Mouse (Mus musculus) heart, postnatal 25 days (tissue): Measurements from ENCODE around the gene Dab1. TPM values are rescaled to one million over a fixed set of nuclear protein-coding genes. Genes with fewer than 3 reads are reported as not detected.

Source experiments
- DNase-seq: peaks from one replicate; pipeline ENCODE4 v3.0.0; 2022; ENCODE audit warnings: low spot score
- intact Hi-C: fragments of 180-260 bp; cut with DNase I; formaldehyde crosslinking; loops from one replicate; pipeline ENCODE4 v1.15.1; 2025
- total RNA-seq, 2 experiments: library from RNA; stranded (reverse); gene quantifications; 2 replicates each; pipeline ENCODE4 v1.2.3; 2021

The Dab1 gene
- total RNA-seq, 2 experiments from 2014 or later = 0.11 TPM; not detected in 1

DNA sequence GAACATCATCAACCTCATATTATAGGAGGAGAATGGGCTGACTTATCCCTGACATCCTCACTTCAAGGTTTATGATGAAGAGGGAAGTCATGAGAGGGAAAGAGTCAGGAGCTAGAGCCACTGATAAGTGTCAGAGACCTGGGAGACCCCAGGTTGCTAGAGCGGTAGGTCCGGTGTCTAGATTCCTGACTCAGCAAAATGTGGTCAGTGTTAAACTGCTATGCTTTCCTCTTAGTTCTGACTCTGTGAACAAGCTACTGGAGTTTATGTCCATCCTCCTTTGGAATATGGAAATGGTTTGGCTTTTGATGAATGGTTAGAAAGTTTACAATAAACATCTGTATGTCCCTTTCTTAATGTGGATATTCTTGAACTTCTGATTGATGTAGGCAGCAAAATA, 985.1 kb downstream of the Dab1 start:
- intact Hi-C loops = no loop called here
- DNase-seq = no peak

DNA sequence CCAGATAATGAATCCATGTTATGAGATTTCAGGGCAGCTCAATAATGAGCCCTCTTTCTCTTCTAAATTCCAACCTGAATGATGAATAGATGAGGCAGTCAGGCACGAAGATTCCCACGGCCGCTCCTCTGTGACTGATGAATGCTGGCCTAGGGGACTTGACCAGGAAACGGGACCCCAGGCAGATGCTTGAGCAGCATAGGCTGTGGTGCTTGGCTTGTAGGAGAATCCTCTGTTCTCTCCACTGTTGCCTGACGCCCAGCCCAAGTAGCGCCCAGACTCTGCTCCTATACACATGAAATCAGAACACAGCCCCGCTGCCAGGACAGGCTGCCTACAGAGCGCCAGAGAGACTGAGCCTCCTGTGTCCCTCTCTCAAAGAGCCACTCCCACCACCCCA, 987.7 kb downstream of the Dab1 start:
- intact Hi-C loops = no loop called here
- no peak for DNase-seq

DNA sequence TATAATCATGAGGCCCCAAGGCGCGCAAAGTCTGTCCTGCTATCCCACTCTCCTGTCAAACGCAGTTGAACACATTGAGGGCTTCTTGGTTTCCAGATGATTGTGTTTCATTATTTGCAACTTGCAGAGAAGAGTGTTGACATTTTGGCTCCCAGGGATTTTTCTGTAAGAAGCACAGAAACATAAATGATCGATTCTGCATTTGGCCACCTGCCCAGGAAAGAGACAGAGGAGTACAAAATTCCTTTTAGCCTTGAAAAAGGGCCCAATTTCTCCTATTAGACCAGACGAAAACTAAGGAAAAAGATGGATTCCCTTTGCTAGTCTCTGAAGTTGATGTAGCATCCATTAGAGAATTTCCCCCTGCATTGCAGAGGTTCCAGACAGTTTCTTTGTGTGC, 988.5 kb downstream of the Dab1 start:
- intact Hi-C loops = no loop called here
- DNase-seq = no peak

DNA sequence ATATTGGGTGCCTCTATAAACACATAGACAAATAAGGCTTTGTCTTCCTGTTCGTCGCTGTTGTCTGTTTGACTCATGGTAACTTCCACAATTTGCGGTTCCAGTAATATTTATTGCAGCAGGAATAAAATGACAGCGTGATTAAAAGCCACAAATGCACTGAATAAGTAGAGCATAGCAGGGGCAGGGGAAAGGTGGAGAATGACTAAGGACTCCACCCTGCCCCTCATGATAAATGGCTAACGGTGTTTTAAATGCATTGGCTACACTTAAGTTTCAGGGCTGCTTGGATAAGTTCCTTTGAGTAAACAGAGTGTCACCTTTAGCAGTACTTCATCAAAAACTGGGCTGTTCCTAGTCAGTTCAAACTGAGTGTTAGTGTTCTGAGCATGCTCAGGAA, 1000.3 kb downstream of the Dab1 start:
- intact Hi-C loops = no loop called here
- no peak for DNase-seq

DNA sequence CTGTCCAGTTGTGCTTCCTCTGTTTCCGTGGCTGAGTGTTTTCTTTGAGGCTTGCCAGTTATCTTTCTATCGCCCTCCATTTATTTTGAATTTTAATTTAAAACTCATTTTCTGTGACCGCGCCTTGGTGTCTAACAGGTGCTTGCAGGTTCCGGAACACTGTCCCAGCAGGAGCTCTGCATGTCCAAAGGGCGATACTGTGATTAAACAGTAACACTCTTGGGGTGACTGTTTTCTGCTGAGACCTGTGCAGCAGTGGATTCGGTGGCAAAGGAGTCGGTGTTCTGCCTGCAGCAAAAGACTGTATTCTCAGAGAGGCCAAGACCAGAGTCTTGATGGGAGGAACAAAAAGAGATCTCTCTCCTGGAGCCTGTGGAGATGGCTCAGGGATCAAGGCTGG, 1006.2 kb downstream of the Dab1 start:
- no peak for DNase-seq
- intact Hi-C loops = no loop called here

DNA sequence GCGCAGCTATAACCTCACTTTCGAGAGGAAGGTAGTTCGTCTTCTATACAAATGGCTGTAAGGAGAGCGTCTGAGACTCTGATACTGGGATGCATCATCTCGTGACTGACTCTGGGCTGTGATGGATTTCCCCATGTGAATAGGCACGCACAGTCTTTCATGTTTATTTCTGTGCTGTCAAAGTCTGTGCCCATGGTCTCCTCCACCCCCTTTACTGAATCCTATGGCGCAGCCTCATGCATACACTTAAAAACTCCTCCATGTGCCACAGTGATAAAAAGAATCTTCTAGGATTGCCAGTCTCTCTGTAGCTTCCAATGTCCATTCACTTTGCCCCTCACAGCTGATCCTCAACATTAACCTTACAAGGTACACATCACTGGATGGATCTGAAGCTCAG, 1009.5 kb downstream of the Dab1 start:
- intact Hi-C loops = no loop called here
- DNase-seq = no peak

DNA sequence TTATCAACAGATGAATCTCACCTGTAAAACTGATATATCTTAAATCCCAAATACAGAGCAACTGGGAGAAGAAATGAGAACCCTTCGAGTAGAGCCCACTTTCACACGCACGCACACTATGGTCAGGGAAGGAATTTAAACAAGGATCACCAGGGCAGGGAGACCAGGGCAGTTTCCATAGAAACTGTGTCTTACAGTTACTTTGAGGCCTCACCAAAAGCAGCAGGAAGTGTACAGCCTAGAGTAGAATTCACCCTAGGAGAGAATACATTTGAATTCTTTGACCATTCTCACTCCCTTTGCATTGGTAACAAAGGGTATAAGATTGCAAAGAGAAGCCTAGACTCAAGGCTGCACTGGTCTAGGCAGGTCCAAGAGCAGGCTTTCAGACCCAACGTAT, 1017.9 kb downstream of the Dab1 start:
- intact Hi-C loops = no loop called here
- DNase-seq = no peak

DNA sequence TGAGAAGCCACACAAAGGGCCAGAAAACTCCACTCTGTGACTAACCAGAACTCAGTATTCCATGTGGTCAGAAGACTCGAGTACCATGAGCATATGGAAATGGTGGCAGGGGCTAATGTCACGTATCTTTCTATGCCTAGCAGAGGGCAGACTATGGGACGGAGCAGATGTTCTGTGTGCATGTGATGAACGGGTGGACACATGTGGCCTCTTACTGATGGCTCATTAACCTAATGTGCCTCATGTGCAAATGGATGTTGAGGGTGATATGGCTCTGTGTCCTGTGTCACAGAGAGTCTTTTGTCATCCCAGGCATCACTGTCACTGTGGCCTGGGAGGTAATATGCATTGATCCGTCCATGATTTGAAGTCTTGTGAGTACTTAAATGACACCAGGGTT, 1021.5 kb downstream of the Dab1 start:
- DNase-seq = no peak
- intact Hi-C loops = no loop called here

DNA sequence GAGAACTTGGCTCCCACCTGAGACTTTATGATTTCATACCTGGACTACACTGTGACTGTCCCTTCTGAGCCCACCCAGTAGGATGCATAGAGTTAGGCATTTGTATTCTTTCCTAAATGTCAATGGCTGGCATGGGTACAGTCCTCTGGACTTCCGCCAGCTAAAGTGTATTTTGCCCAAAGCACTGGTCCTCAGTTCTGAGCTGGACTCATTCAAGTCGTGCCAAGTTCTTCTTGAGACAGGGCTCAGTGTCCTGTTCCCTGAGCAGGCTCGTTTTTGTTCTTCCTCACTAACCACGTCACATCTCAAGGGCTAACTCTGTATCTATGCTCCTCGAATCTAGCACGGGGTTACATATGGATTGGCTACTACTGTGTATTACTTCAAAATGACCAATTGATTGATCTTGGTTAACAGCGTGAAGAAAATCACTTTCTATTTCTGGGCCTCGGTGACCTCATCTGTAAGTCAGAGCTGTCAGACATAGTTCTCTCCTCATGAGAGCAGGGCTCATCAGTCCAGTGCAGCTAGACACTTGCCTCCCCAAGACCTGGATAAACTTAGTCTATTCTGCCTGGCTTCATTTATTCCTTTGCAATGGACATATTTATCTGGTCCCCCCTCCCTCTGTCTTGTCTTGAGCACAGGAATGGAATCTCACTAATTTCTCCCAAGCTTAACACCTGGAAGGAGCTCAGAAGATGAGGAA, 1023.8 kb downstream of the Dab1 start:
- DNase-seq = no peak

DNA sequence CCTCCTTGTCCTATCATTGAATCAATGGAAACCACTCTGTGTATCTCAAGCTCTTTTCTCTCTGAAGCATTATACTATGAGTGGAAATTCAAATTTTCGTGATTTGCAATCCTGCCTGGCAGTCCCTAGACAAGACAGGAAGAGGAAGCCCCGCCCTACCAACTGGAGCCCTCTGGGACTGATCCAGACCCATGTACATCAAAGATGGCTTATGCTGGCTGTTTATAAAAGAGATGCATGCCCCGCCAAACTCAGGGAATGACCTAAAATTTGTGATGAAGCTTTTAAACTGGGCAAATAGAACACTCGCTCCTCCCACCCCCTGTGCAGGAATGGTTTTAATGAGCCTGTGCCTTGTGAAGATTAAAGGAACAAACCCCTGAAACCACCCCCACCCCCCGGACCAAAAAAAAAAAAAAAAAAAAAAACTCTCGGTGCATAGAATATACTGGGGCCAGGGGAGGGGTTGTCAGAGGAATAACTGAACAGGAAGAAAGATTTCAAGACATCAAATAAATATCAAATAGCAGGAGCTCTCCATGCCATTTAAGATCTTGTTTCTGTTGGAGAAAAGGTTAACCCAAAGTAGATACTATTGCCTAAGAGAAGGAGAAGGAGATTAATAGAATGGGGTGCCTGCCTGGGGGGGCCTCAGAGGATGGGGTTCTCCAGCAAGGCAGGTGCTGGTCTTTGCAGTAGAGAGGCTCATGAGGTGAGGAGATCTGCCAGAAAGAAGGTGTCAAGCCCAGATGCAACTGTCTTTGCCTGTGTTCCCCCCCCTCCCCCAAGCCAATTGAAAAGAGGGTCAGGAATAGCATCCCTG, 1024.6 kb downstream of the Dab1 start:
- intact Hi-C loops = no loop called here

More for the DNA sequence above, 1023.8 kb downstream of the Dab1 start:
- intact Hi-C loops = no loop called here

DNA sequence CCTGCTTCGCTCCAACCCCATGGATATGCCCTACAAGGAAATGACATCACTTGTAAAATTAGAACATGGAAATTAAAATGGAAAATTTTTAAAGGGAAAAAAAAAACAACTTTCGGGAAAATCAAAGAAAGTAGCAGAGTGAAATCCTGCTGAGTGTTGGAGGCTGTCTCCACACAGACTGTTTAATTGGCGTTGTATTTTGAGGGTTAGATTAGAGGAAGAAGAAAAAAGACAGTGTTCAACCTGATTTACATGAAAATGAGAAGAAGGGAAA, 1025.1 kb downstream of the Dab1 start:
- intact Hi-C loops = no loop called here
- DNase-seq = no peak

More for the DNA sequence above, 1024.6 kb downstream of the Dab1 start:
- no peak for DNase-seq

DNA sequence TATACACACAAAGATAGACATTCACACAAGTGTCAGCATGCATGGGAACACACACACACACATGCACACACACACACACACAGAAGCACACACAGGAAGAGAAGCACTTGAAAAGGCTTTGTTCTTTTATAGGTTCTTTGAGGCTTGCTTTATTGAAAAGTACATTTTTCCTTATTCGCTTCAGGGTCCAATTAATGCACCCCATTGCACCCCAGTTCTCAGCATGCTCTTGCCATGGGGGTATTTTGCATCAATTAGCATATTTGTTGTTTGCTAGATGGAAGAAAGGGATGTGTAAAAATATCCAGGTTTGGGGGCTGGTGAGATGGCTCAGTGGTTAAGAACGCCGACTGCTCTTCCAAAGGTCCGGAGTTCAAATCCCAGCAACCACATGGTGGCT, 1025.7 kb downstream of the Dab1 start:
- no peak for DNase-seq
- intact Hi-C loops = no loop called here

DNA sequence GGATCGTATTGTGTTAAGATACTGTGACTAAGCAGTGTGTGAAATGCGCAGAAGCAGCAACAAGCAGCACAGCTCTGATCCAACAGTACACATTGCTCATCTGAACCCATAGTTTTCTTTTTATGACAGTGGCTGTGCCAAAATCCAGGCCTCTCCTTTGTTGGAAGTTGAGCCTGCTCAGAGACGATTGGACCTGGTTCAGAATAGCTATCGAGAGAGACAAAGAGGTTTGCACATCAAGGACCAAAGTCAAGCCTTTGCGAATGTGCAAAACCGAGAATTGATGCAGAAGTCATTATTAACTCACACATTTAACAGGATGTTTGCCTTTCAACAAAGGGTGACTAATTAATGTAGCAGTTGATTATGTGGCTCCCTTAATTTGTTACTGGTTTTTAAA, 1032.6 kb downstream of the Dab1 start:
- intact Hi-C loops = no loop called here

DNA sequence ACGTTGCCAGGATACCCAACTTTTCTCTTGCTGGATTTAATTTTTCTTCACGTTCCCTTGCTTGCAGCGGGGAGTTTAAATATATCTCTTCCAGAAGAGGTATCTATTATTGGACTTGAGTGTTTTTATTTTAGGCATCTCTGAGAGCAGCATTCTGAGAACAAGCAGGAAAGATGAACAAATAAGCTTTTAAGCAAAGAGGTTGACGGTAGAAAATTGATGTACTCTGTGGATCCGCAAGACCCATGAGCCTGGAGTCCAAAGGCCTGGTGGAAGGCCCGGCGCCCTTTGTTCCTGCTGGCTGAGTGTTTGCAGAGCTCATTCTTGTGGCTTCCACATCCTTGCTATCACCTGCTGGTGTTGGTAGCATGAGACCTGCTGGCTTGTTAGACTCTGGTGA, 1037.6 kb downstream of the Dab1 start:
- DNase-seq = no peak
- intact Hi-C loops = no loop called here

More for the DNA sequence above, 1032.6 kb downstream of the Dab1 start:
- DNase-seq = no peak

DNA sequence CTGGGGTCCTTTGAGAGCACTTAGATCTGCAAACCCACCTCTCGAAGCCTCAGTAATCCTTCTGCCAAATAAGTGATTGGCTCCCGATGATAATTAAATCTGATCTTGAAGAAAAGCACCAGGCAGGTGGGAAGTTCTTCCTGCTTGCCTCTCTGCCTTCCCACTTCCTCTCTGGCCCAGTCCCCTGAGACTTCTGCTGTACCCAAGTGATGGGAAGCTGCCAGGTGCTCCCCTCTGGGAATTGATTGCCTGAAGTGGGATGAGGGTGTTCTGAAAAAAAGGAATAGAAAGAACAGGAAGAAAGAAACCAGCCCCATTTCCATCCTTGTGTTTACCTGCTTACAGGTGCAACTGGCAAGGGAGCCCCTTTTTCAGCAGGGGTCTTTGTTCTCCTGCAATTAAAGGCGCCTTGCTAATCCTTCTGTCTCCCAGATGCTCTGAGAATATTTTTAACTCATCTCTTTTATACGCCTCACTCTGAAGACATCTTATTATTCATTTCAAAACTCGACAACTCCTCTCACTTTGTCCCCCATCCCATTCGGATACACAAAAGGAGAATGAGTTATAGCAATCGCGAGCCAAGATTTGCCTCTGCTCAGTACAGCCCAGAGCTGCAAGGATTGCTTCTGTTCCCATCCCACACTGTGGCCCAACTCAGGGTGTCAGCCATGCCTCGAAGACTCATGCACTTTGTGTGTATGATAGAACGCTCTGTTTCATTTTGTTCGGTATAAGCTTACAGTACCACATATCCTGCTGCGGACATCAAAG, 1043.9 kb downstream of the Dab1 start:
- intact Hi-C loops = no loop called here
- no peak for DNase-seq

DNA sequence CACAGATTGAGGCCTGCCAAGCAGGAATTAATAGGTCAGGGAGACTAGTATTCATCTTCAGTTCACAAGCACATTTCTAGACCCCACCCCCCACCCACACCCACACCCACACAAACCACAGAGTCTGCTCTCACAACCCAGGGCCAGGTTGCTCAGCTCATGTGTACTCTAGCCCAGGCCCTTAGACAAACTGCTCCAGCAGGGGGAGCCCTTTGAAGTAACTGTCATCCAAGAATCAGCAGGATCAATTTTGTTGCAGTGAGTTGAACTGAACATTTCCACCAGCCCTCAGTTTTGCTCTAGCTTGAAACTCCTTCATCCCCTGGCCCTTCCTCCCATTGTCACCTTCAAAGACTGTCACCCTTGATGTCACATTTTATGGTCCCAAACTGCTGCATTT, 1046.4 kb downstream of the Dab1 start:
- intact Hi-C loops = loop anchor here (5.0 kb wide), 1 partner anchor 227 kb away; no protein-coding TSS in a partner anchor

DNA sequence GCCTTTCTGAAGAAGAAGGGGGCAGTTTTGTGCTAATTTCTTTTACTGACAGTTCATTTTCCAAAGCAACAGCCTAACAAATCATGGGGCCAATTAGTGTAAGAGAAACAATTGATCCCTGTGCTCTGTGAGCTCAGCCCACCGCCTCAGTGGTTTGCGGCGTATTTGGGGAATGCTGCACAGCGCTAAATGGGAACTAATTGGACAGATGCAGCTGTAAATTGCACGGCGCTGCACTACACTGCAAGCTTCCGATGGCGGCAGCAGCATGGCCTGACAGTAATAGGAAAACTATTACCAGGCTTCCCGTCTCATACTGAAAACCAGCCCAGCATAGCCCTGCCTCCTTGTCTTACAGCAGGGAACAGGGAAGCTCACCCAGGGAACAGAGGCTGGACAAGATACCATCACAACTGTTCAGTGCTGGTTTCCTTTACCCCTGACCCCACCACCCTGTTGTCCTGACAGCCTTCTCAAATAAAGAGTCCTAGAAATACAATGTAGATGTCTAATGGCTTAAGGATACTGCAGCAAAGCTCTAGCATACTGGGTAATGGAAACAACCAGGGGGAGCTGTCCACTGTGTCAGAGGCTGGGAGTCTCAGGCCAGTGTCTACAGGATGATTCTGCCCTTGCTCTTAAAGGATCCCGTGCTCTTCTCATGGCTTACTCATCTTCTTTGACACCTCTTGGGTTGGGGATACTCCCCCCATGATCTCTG, 1047.8 kb downstream of the Dab1 start:
- intact Hi-C loops = loop anchor here (5.0 kb wide), 1 partner anchor 225 kb away; no protein-coding TSS in a partner anchor
- DNase-seq = no peak

More for the DNA sequence above, 1046.4 kb downstream of the Dab1 start:
- DNase-seq = no peak

DNA sequence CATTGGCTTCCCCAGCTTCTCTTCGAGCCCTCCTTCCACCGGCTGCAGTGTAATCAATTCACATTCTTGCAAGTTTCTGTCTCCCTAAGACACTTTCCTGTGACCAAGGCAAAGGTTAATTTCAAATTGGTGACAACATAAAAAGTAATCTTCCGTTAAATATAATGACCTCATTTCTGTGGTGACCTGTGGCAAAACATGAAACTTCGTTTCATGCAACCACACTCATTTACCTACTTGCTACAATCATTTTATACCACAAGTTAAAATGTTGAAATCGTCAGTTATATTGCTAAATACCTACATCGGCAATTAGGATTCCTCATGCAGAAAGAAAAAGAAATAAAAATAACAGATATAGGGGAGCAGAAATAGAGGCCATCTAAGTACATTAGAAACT, 1048.9 kb downstream of the Dab1 start:
- intact Hi-C loops = loop anchor here (5.0 kb wide), 1 partner anchor 224 kb away; no protein-coding TSS in a partner anchor
- no peak for DNase-seq

DNA sequence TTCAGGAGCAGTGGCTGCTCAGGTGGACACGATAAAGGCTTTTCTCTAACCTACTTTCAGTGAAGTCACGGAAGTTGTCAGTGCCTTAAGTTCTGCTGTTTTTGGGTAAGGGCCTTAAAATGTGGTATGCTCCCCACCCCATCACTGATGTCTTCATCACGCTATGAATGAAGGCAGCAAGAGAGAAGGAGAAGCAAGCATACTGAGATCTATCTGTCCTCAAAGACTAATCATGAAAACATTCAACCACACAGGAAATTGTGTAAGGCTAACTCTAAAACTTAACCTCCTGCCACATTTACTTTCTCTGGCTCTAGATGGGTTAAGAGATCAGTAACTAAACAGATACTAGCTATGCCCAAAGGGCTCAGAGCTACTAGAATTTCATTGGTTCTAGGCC, 1050.2 kb downstream of the Dab1 start:
- intact Hi-C loops = loop anchor here (5.0 kb wide), 1 partner anchor 223 kb away; no protein-coding TSS in a partner anchor
- no peak for DNase-seq

DNA sequence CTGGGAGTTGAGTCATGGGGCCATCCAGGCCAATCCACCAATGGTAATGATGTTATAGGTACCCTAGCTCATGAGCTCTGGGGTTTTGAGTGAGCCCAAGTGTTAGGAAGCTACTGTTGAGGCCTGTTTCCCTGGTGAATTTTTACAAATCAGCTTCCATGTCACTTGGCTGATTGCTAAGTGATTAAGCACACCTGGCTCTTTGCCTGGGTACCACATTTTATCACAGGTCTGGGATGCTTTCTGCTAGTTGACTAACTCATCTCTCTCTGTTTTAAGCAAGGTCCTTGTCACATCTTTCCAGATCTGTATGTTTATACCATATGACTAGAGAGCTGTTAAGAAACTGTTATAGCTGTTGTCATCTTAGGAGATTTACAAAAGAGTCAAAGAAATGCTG, 1051.6 kb downstream of the Dab1 start:
- intact Hi-C loops = no loop called here
- no peak for DNase-seq
